Mouse (Mus musculus) lung, embryonic 16.5 days (tissue): Measurements from ENCODE around the gene Mast3. TPM values are rescaled to one million over a fixed set of nuclear protein-coding genes. Genes with fewer than 3 reads are reported as not detected.

ENCODE experiments used
- ATAC-seq: fragments of 200-750 bp; cut with Nextera tagmentation; 2 replicates; pipeline ENCODE4 v1.8.0; 2017; ENCODE audit warnings: low read depth, mild to moderate bottlenecking, moderate library complexity
- H3K27ac ChIP-seq: fragments of 300-500 bp; sonication (generic); 2 replicates; pipeline ENCODE4 v1.5.1; 2014; ENCODE audit warnings: mild to moderate bottlenecking, control low read depth, low read length
- H3K27me3 ChIP-seq: fragments of 300-500 bp; sonication (generic); 2 replicates; pipeline ENCODE4 v1.6.1; 2014; ENCODE audit warnings: low read depth, low read length, mixed read lengths; ENCODE audit not compliant: control insufficient read depth, insufficient read depth
- H3K36me3 ChIP-seq: fragments of 300-500 bp; sonication (generic); 2 replicates; pipeline ENCODE4 v1.6.1; 2014; ENCODE audit warnings: low read length; ENCODE audit not compliant: control insufficient read depth, insufficient read depth
- H3K4me1 ChIP-seq: fragments of 300-500 bp; sonication (generic); replicated peaks from 2 replicates; pipeline ENCODE4 v1.6.1; 2014; ENCODE audit warnings: low read length, mixed read lengths; ENCODE audit not compliant: control insufficient read depth, insufficient read depth
- H3K4me2 ChIP-seq: fragments of 300-500 bp; sonication (generic); 2 replicates; pipeline ENCODE4 v1.6.1; 2014; ENCODE audit warnings: low read depth, low read length, control low read depth
- H3K4me3 ChIP-seq: fragments of 300-500 bp; sonication (generic); 2 replicates; pipeline ENCODE4 v1.5.1; 2014; ENCODE audit warnings: mild to moderate bottlenecking, low read length, control low read depth
- H3K9ac ChIP-seq: fragments of 300-500 bp; sonication (generic); 2 replicates; pipeline ENCODE4 v1.6.1; 2014; ENCODE audit warnings: low read length, control low read depth
- H3K9me3 ChIP-seq: fragments of 300-500 bp; sonication (generic); 2 replicates; pipeline ENCODE4 v1.6.1; 2016; ENCODE audit warnings: low read length; ENCODE audit not compliant: control insufficient read depth
- WGBS: fragments of 180-500 bp; shearing (Covaris S2); extraction: QIAGEN DNeasy Blood & Tissue Kit; methylation state at CpG from one replicate; pipeline ENCODE4 v1.1.7; 2014; 5-methylcytosine and 5-hydroxymethylcytosine counted together
- polyA plus RNA-seq: library from polyadenylated mRNA; unstranded; fragments of >200 nt; fragmentation: Nextera tagmentation; extraction: Ambion mirVana; gene quantifications from 2 replicates; pipeline ENCODE4 v1.2.1, GENCODE M21; 2015

Mast3 gene
- polyA plus RNA-seq, 1 experiment from 2014 or later, result 14.3 TPM

DNA sequence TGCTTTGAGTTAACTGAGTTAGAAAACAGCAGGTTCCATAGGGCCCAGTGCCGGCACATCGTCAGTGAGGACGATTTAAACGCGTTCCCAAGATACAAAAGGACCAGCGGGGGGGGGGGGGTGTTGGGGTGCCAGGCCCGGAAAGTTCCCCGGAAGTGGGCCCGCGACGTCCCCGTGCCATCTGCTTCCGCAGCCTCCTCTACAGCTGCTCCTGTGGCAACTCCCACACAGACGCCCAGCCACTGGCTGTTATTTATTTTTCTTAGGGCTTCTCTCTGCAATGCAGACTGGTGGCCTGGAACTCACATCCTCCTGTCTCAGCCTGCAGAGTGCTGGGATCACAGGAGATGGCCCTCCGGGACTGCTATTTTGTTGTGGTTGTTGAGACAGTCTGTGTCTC, 3.7 kb downstream of the Mast3 start:
- H3K27me3 ChIP-seq, result peaks cover 43% of the 10 kb centered on the region
- ATAC-seq, result no peak

DNA sequence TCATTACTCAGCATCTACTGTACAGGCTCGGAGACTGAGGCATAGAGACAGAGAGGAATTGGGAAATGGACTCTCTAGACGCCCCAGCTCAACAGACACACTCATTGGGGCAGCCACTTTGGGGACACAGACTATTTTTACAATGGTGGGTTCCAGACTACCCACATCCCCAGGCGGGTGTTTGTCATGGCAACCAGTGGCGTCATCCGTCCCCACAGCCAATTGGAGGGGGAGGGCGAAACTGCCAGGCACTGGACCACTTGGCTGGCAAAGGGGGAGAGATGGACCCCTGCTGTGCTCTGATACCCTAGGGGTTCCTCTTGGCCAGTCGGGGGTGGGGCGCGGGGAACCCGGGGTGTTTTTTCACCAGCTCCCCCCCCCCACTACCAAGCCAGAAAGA, 4.2 kb downstream of the Mast3 start:
- Histone ChIP-seq H3K4me1 (peaks cover 24% of the 10 kb centered on the region), H3K27ac (no peak overlapping the region), H3K9me3 (no peaks in the 10 kb centered on the region), H3K36me3 (no peaks in the 10 kb centered on the region), H3K9ac (no peak overlapping the region), H3K4me2 (no peak overlapping the region), H3K27me3 (peaks cover 42% of the 10 kb centered on the region), H3K4me3 (no peak overlapping the region)
- no peak for ATAC-seq
- 51% methylated on average over 10 of the region's 10 CpGs for WGBS

More for the DNA sequence above, 3.7 kb downstream of the Mast3 start:
- Histone ChIP-seq H3K4me2 (no peak overlapping the region), H3K9me3 (no peaks in the 10 kb centered on the region), H3K4me1 (peaks cover 24% of the 10 kb centered on the region), H3K4me3 (no peak overlapping the region), H3K27ac (no peak overlapping the region), H3K9ac (no peak overlapping the region), H3K36me3 (no peaks in the 10 kb centered on the region)
- WGBS, result 26% methylated on average over 15 of the region's 15 CpGs

- Histone ChIP-seq H3K27ac (no peak overlapping the region), H3K4me1 (peaks cover 17% of the 10 kb centered on the region), H3K9me3 (no peaks in the 10 kb centered on the region), H3K4me2 (peak overlapping the region; percentile 92), H3K9ac (peak overlapping the region; percentile 64), H3K36me3 (no peaks in the 10 kb centered on the region), H3K27me3 (peaks cover 31% of the 10 kb centered on the region), H3K4me3 (peak overlapping the region; percentile 59)
- no peak for ATAC-seq
- WGBS, result 10% methylated on average over 15 of the region's 15 CpGs
These were observed 6.6 kb downstream of the Mast3 start for GRCm38 (mm10) chr8:70798281-70798680.

DNA sequence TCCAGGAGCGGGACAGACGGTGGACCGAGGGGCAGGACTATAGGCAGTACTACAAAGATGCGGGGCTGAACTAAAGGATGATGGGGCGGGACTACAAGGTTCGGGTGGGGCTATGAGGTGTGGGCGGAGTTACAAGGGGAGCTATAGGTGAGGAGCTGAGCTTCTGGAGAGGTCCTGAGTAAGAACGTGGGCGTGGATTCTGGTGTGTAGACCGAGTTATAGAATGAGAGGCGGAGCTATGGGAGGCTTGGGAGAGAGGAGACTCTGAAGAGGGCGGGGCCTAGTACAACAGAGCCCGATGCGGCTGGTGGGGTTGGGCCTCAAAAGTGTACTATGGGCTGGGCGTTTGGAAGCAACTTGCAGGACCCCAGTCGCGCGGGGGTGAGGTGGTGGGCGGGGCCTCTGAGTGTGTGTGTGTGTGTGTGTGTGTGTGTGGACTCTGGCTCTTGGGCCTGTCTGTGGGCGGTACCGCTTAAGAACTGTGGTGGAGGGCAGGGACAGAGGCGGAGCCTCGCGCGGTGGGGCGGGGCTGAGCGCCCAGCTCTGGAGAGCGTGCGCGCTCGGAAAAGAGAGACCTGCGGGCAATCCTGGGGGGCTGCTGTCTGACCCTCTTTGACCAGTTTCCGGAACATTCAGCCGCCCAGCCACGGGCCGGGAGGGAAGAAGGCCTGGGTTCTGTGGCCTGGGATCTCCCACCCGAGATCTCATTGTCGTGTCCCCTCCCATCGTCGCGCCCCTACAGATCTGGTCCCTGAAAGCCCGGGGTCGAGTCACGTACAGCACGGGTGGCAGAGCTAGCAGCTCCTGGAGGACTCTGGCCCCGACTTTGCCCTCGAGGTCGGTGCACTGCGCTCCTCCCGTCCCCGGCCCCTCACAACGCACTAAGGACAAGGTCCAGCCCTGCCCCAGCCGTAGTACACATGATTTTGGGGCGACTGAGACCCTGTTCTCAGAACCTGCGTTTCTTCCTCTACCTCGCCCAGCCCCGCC, 7.5 kb downstream of the Mast3 start:
- peak; percentile 85 for ATAC-seq
- Histone ChIP-seq H3K4me1 (peaks cover 26% of the 10 kb centered on the region), H3K27ac (no peak overlapping the region; the same call in 1 of the 2 replicates), H3K9me3 (no peaks in the 10 kb centered on the region), H3K4me2 (peak overlapping the region; percentile 92), H3K4me3 (peak overlapping the region; percentile 59), H3K36me3 (no peaks in the 10 kb centered on the region), H3K9ac (peak overlapping the region; percentile 64), H3K27me3 (peaks cover 31% of the 10 kb centered on the region)
- under 1% methylated on average over 57 of the region's 57 CpGs for WGBS

- Histone ChIP-seq H3K4me1 (peaks cover 29% of the 10 kb centered on the region), H3K27me3 (peaks cover 31% of the 10 kb centered on the region), H3K27ac (no peak overlapping the region; the same call in 1 of the 2 replicates), H3K9ac (peak overlapping the region; percentile 69), H3K4me3 (peak overlapping the region; percentile 59), H3K4me2 (peak overlapping the region; percentile 92), H3K36me3 (no peaks in the 10 kb centered on the region), H3K9me3 (no peaks in the 10 kb centered on the region)
- no peak for ATAC-seq
- WGBS, result 2% methylated on average over 54 of the region's 54 CpGs
These were observed 8.3 kb downstream of the Mast3 start for GRCm38 (mm10) chr8:70796403-70797080.

DNA sequence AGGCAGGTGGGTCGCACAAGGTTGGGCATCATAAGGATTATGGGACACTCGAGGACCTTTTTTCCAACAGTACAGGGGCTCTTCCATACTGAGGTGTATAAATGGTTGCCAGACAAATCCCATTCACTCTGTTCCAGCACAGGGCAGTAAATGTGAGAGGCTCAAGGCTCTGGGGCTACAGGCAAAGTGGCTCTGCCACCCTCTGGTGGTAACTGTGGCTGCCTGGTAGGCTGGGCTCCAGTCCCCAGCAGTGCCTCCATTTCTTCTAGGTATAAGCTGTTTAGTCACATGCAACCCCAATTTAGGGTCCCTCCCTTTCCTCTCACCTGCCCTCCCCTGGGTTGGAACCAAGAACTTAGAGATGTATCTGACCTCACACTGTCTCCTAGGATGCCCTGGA, 9.5 kb downstream of the Mast3 start:
- Histone ChIP-seq H3K4me3 (no peak overlapping the region), H3K4me2 (no peak overlapping the region), H3K27ac (no peak overlapping the region), H3K9me3 (no peaks in the 10 kb centered on the region), H3K36me3 (no peaks in the 10 kb centered on the region), H3K27me3 (peaks cover 27% of the 10 kb centered on the region), H3K9ac (no peak overlapping the region), H3K4me1 (peaks cover 39% of the 10 kb centered on the region)
- no peak for ATAC-seq
- WGBS, result 79% methylated on average over 2 of the region's 2 CpGs

- Histone ChIP-seq H3K36me3 (no peaks in the 10 kb centered on the region), H3K9ac (no peak overlapping the region), H3K4me1 (peaks cover 39% of the 10 kb centered on the region), H3K4me2 (no peak overlapping the region), H3K4me3 (no peak overlapping the region), H3K27me3 (peaks cover 16% of the 10 kb centered on the region), H3K9me3 (no peaks in the 10 kb centered on the region), H3K27ac (no peak overlapping the region)
- 87% methylated on average over 2 of the region's 2 CpGs for WGBS
- ATAC-seq, result no peak
These were observed 10.6 kb downstream of the Mast3 start for GRCm38 (mm10) chr8:70794215-70794614.

- ATAC-seq, result peak; percentile 51
- Histone ChIP-seq H3K27ac (peak overlapping the region; percentile 54), H3K9ac (peak overlapping the region; percentile 25; the same call in 1 of the 2 replicates), H3K36me3 (peaks cover 2% of the 10 kb centered on the region; the same call in 1 of the 2 replicates), H3K4me2 (peak overlapping the region; percentile 62), H3K27me3 (peaks cover 1% of the 10 kb centered on the region), H3K4me3 (peak overlapping the region; percentile 78), H3K9me3 (no peaks in the 10 kb centered on the region), H3K4me1 (peaks cover 35% of the 10 kb centered on the region)
- 1% methylated on average over 20 of the region's 20 CpGs for WGBS
These were observed 12.2 kb downstream of the Mast3 start for GRCm38 (mm10) chr8:70792700-70793099.
